Mouse (Mus musculus) liver, embryonic 13.5 days (tissue): ENCODE measurements at regions not wholly inside any gene's neighbourhood (a gene's known extent, or its start where the extent isn't known, plus 50 kb on each side); places are given as distances from the start of the nearest gene placed in this dataset.

Experiments
- ATAC-seq: fragments of 200-750 bp; cut with Nextera tagmentation; 2 replicates; pipeline ENCODE4 v1.8.0; 2017; ENCODE audit warnings: low read depth, mild to moderate bottlenecking, moderate number of reproducible peaks, moderate library complexity
- DNase-seq: peaks from one replicate; pipeline ENCODE4 v3.0.0; 2022
- H3K27ac ChIP-seq: fragments of 300-500 bp; sonication (generic); 2 replicates; pipeline ENCODE4 v1.5.1; 2015; ENCODE audit warnings: moderate library complexity, mild to moderate bottlenecking, inconsistent platforms
- H3K27me3 ChIP-seq: fragments of 300-500 bp; sonication (generic); 2 replicates; pipeline ENCODE4 v1.6.1; 2015; ENCODE audit warnings: mild to moderate bottlenecking, inconsistent platforms
- H3K36me3 ChIP-seq: fragments of 300-500 bp; sonication (generic); 2 replicates; pipeline ENCODE4 v1.6.1; 2015; ENCODE audit warnings: mild to moderate bottlenecking, inconsistent platforms
- H3K4me1 ChIP-seq: fragments of 300-500 bp; sonication (generic); replicated peaks from 2 replicates; pipeline ENCODE4 v1.6.1; 2015; ENCODE audit warnings: inconsistent platforms
- H3K4me2 ChIP-seq: fragments of 300-500 bp; sonication (generic); 2 replicates; pipeline ENCODE4 v1.6.1; 2015; ENCODE audit warnings: inconsistent platforms, mild to moderate bottlenecking, moderate library complexity
- H3K4me3 ChIP-seq: fragments of 300-500 bp; sonication (generic); replicated peaks from 2 replicates; pipeline ENCODE4 v1.5.1; 2015; ENCODE audit warnings: mild to moderate bottlenecking, inconsistent platforms
- H3K9ac ChIP-seq: fragments of 300-500 bp; sonication (generic); 2 replicates; pipeline ENCODE4 v1.6.1; 2015; ENCODE audit warnings: mild to moderate bottlenecking, inconsistent platforms
- H3K9me3 ChIP-seq: fragments of 300-500 bp; sonication (generic); replicated peaks from 2 replicates; pipeline ENCODE4 v1.6.1; 2016; ENCODE audit warnings: inconsistent platforms
- WGBS: fragments of 180-500 bp; shearing (Covaris S2); methylation state at CpG from one replicate; pipeline ENCODE4 v1.1.7; 2015; ENCODE audit not compliant: insufficient replicate concordance; 5-methylcytosine and 5-hydroxymethylcytosine counted together

DNA sequence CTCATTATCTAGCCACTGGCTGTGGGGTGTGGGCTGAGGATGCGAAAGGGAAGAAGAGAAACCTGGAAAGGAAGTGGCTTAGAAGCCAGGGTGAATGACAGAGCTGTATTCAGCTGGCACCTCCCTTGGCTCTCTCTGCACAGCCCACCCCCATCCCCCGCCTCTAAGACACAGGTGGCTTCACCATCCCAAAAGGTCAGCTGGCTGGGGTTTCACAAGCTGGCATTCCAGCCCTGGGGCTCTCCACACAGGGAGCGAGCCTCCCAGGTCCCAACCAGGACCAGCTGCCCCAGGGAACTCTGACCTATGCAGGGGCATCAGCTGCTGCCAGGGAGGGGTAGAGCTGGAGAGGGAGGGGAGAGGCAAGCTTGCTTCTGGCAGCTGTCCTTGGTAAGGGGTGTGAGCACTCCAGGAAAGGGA is 71.9 kb upstream of the Mef2a start:
- Histone ChIP-seq H3K9me3 (no peaks in the 10 kb centered on the region), H3K27me3 (no peaks in the 10 kb centered on the region), H3K4me3 (no peak overlapping the region), H3K4me1 (peaks cover 15% of the 10 kb centered on the region), H3K27ac (no peak overlapping the region), H3K4me2 (no peak overlapping the region), H3K36me3 (no peaks in the 10 kb centered on the region), H3K9ac (no peak overlapping the region)
- DNase-seq = no peak
- WGBS = 42% methylated on average over 3 of the region's 3 CpGs
- 0 out of 2 replicates have a peak, but pooled peaks have one; percentile 34 for ATAC-seq

DNA sequence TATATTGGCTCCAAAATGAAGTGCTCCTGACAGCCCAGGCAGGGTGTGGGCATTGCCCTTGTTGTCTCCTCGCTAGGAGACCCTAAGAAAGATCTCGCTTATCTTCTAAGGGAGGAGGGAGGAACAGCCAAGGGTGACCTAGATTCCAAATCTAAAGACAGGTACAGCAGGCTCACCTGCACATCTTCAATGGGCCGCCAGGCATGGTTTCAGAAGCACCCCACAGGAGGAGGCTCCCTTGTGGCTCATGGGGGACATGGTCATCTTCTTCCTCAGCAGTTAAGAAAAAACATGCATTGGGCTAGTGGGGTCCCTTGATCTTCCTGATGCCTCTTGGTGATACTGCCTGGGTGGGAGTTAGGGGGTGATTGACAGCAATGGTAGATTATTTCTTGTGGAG is 71.0 kb upstream of the Mef2a start:
- H3K4me2 ChIP-seq = no peak overlapping the region
- no peak overlapping the region for H3K27ac ChIP-seq
- H3K36me3 ChIP-seq = no peaks in the 10 kb centered on the region
- H3K9ac ChIP-seq = no peak overlapping the region
- 62% methylated on average over 3 of the region's 3 CpGs for WGBS
- peaks cover 15% of the 10 kb centered on the region for H3K4me1 ChIP-seq
- no peaks in the 10 kb centered on the region for H3K9me3 ChIP-seq
- ATAC-seq (no peak), DNase-seq (no peak)
- H3K27me3 ChIP-seq = no peaks in the 10 kb centered on the region
- H3K4me3 ChIP-seq = no peak overlapping the region

DNA sequence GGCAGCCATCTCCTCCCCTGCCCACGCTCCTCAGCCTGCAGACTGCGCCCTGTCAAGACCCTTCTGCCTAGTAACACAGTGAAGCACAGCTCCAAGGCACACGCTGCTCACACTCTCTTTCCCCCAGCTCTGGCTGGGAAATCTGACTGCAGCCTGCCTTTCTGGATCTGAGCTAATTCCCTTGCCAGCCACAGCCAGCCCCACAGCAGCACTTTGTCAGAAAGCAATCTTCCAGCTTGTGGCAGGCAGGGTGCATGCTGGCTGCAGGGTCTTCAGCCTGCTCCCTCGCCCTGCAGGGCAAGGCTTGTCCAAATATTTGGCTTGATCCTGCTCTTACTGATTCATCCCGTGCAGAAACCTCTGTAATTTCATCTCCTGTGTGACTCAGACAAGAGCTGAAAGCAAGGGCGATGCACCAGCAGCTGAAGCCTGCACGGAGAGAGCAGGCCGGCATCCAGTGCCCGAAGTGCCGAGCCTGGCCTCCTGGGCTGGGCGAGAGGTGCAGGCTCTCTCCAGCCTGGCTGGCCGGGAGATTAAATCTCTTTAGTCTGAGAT is 70.4 kb upstream of the Mef2a start:
- Histone ChIP-seq H3K27ac (no peak overlapping the region), H3K9me3 (no peaks in the 10 kb centered on the region), H3K4me1 (peaks cover 15% of the 10 kb centered on the region), H3K27me3 (no peaks in the 10 kb centered on the region), H3K9ac (no peak overlapping the region), H3K36me3 (no peaks in the 10 kb centered on the region), H3K4me2 (no peak overlapping the region), H3K4me3 (no peak overlapping the region)
- WGBS = 56% methylated on average over 12 of the region's 12 CpGs
- DNase-seq = no peak
- no peak for ATAC-seq

DNA sequence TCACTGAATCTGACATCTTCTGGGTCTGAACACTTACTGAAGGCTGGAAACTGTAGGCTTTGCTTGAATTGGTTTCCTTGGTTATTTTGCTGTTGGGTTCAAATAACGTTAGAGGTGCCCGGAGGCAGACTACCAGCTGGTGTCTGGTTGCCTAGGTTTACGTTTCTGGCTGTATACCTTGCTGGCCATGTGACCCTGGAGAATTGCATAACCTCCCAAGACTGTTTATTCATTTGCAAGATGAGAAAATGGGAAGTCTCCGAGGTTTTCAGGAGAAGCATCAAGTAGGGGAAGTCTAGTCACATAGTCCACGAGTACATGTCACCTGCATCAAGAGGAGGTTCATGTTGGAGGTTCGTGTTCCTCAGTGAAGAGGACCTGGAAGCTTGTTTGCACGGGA is 69.6 kb upstream of the Mef2a start:
- no peak overlapping the region for H3K4me3 ChIP-seq
- H3K27ac ChIP-seq = no peak overlapping the region
- peaks cover 20% of the 10 kb centered on the region for H3K4me1 ChIP-seq
- no peaks in the 10 kb centered on the region for H3K36me3 ChIP-seq
- H3K27me3 ChIP-seq = no peaks in the 10 kb centered on the region
- H3K4me2 ChIP-seq = no peak overlapping the region
- ATAC-seq (no peak), DNase-seq (no peak)
- WGBS = 34% methylated on average over 7 of the region's 7 CpGs
- no peak overlapping the region for H3K9ac ChIP-seq
- H3K9me3 ChIP-seq = no peaks in the 10 kb centered on the region

DNA sequence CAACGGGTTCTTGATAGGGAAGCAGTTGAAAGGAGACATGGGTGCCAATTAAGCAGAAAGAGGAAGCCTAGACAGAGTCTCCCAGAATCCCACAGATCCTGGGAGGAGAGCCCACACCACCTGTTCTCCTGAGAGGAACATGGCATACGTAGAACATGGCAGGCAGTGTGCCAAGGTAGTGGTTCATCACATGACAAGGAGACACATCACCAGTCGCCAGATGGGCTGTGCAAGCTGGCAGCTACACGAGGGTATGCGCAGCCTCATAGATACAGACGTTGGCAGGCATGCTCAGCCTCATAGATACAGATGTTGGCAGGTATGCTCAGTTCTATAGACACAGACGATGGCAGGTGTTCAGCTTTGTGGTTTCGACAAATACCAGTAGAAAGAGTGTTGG is 68.1 kb upstream of the Mef2a start:
- H3K9me3 ChIP-seq = no peaks in the 10 kb centered on the region
- ATAC-seq (no peak), DNase-seq (no peak)
- H3K4me2 ChIP-seq = no peak overlapping the region
- peaks cover 20% of the 10 kb centered on the region for H3K4me1 ChIP-seq
- H3K4me3 ChIP-seq = no peak overlapping the region
- no peaks in the 10 kb centered on the region for H3K36me3 ChIP-seq
- H3K9ac ChIP-seq = no peak overlapping the region
- H3K27me3 ChIP-seq = no peaks in the 10 kb centered on the region
- H3K27ac ChIP-seq = no peak overlapping the region
- WGBS = 63% methylated on average over 8 of the region's 8 CpGs

DNA sequence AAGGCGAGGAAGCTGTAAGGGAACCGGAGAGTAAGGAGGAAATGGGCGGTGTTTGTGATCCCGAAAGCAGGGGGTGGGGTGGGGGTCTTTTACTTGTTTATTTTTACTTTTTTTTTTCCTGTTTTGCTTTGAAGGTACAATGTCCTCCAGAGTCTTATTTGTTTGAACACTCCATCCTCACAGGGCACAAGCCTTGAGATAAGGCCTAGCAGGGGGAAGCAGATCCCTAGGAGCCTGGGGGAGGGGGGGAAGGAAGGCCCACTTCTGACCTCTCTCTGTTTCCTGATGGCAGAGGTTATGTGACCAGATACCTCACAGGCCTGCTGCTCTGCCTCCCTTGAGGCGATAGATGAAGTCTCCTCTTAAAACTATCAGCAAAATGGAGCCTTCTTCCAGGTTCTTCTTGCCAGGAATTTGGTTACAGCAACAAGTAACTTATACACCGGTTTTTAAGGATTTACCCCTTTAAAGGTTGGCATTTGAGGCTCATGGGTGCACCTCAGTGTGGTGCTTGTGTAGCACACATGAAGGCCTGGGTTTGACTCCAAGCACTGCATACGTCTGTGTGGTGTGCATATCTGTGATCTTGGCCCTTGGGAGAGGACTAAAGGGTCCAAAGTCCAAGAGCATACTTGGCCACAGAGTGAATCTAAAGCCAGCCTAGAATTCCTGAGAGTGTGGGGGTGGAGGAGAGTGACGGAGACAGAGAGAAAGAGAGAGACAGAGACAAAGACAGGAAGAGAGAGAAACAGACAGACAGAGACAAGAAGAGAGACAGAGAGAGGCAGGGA is 64.8 kb upstream of the Mef2a start:
- Histone ChIP-seq H3K36me3 (no peaks in the 10 kb centered on the region), H3K4me2 (no peak overlapping the region), H3K4me1 (peaks cover 9% of the 10 kb centered on the region; the same call in 1 of the 2 replicates), H3K4me3 (no peak overlapping the region), H3K27ac (no peak overlapping the region), H3K9ac (no peak overlapping the region), H3K9me3 (no peaks in the 10 kb centered on the region), H3K27me3 (no peaks in the 10 kb centered on the region)
- 40% methylated on average over 8 of the region's 8 CpGs for WGBS
- DNase-seq = no peak
- ATAC-seq = no peak

DNA sequence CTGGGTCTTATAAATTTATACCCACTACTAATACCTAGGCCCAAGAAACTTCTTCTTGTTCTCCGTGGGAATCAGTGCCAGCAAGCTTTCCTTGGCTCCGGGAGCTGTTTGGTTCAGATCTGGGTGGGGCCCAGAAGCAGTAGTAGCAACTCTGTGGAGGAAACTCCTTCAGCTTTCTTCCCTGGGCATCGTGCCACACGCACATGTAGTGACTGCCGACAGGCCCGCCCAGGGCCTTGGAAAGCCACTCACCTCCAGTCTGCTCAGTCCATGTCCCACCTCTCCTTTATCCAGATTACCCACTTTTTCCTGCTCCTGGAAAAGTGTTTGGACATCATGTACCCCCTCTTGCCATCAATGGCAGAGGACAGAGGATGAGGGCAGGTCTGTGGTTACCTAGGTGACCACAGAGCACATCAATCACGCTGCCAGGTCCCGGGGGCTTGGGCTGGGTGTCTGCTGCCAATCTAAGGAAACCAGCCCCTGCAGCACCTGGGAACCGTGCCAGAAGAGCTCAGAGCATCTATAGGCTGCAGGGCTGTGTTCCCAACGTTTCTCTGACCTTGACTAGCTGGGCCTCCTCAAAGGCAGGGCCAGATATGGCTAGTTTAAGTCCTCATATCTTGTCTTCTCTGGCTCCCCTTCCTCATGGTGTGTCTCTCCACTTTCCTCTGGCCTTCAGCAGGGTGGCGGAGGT is 63.1 kb upstream of the Mef2a start:
- DNase-seq = no peak

DNA sequence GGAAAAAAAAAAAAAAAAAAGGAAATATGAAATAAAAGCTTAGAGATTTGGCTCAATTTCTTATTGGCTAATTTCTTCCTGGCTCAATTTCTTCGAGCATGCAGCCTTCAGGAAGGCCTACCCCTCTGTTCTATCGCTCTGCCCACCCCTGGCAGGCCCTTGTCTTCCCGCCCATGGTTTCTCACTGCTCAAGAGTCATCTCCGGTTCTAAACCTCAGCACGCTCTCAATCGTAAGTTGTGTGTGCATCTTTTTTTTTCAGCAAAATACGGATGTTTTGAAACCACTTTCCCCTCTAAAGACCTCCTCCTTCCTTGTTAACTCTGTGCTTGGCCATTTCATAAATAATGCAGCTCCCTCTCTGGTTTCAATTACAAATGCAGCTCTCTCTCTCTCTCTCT is 58.3 kb upstream of the Mef2a start:
- Histone ChIP-seq H3K36me3 (no peaks in the 10 kb centered on the region), H3K4me3 (no peak overlapping the region), H3K9me3 (no peaks in the 10 kb centered on the region), H3K27me3 (no peaks in the 10 kb centered on the region), H3K4me1 (no peaks in the 10 kb centered on the region), H3K27ac (no peak overlapping the region), H3K4me2 (no peak overlapping the region), H3K9ac (no peak overlapping the region)
- ATAC-seq (no peak), DNase-seq (no peak)
- WGBS = 63% methylated on average over 7 of the region's 7 CpGs

More for the DNA sequence above, 63.1 kb upstream of the Mef2a start:
- Histone ChIP-seq H3K36me3 (no peaks in the 10 kb centered on the region), H3K4me3 (no peak overlapping the region), H3K27me3 (no peaks in the 10 kb centered on the region), H3K4me2 (no peak overlapping the region), H3K27ac (no peak overlapping the region), H3K4me1 (peaks cover 9% of the 10 kb centered on the region; the same call in 1 of the 2 replicates), H3K9me3 (no peaks in the 10 kb centered on the region), H3K9ac (no peak overlapping the region)
- 61% methylated on average over 11 of the region's 11 CpGs for WGBS
- no peak for ATAC-seq

DNA sequence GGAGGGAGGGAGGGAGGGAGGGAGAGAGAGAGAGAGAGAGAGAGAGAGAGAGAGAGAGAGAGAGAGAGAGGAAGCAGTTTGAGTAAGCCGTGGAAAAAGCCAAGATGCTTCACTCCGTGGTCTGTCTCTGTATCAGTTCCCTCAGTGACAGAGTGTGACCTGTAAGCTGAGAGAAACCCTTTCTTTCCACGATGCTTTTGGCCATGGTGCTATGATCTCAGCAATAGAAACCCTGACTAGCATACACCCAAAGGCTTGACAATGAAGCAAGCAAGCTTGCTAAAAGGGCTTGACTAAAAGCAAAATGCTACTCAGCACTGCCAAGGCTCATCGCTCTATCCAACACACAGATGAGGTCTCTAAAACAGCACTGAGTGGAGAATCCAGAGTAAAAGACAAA is 57.4 kb upstream of the Mef2a start:
- no peaks in the 10 kb centered on the region for H3K36me3 ChIP-seq
- H3K27me3 ChIP-seq = no peaks in the 10 kb centered on the region
- H3K27ac ChIP-seq = no peak overlapping the region
- no peak overlapping the region for H3K9ac ChIP-seq
- no peak overlapping the region for H3K4me3 ChIP-seq
- no peak for DNase-seq
- H3K9me3 ChIP-seq = no peaks in the 10 kb centered on the region
- no peak for ATAC-seq
- H3K4me1 ChIP-seq = no peaks in the 10 kb centered on the region
- 60% methylated on average over 4 of the region's 4 CpGs for WGBS
- no peak overlapping the region for H3K4me2 ChIP-seq

DNA sequence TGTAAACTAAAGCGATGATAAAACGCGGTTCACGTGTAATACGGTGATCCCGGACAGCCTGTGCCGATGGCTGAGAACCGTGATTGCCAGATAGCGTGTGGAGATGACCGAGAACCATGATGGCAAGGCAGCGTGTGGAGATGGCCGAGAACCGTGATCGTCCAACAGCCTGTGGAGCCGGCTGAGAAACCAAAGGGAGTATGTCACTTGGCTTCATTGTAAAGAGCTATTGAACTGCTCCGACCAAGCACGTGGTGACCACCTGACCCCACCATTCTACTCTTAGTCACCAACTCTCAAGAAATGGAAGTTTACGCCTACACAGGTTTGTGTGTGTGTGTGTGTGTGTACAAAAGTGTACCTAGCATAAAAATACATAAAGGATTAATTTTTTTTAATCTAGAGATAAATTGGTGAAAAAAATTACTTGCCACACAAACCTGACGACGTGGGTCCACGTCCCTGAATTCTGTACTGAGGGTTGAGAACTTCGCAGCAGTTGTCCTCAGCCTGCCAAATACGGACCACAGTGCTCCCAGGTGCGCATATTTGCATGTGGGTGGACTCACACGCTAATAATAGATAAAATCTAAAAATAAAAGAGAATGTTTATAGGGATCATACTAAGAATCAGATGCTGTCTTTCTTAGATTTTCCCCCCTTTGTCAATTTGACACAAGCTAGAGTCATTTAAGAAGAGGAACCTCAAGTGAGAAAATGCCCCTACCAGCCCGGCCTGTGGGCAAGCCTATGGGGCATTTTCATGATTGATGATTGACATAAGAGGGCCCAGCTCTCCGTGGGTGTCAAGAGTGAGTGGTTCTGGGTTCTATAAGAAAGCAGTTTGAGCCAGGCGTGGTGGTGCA is 56.6 kb upstream of the Mef2a start:
- Histone ChIP-seq H3K27ac (no peak overlapping the region), H3K9ac (no peak overlapping the region), H3K36me3 (no peaks in the 10 kb centered on the region), H3K4me2 (no peak overlapping the region), H3K4me1 (no peaks in the 10 kb centered on the region), H3K9me3 (no peaks in the 10 kb centered on the region), H3K4me3 (no peak overlapping the region), H3K27me3 (no peaks in the 10 kb centered on the region)
- ATAC-seq (no peak), DNase-seq (no peak)
- WGBS = 82% methylated on average over 28 of the region's 28 CpGs

DNA sequence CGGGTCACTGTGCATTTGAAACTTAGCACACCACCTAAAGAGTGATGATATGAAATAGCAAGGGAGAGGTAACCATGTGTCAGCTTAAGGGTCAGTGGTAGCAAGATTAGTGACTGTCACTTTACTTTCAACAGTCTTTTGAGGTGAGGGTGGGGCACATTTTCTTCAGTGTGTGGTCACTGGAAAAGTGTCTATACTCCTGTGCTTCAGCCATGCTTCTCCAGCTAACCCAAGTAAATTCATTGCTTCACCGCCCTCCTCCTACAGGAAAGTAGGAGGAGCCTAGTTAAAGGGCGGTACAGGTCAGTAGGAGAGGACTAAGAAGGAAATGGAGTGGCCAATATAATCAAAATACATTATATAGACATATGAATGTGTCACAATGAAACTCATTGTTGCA is 55.7 kb upstream of the Mef2a start:
- no peak for ATAC-seq
- WGBS = 62% methylated on average over 3 of the region's 3 CpGs
- H3K4me2 ChIP-seq = no peak overlapping the region
- H3K4me1 ChIP-seq = no peaks in the 10 kb centered on the region
- no peaks in the 10 kb centered on the region for H3K9me3 ChIP-seq
- no peak overlapping the region for H3K27ac ChIP-seq
- no peak for DNase-seq
- no peak overlapping the region for H3K4me3 ChIP-seq
- H3K9ac ChIP-seq = no peak overlapping the region
- H3K27me3 ChIP-seq = no peaks in the 10 kb centered on the region
- H3K36me3 ChIP-seq = no peaks in the 10 kb centered on the region
